Mouse (Mus musculus): ENCODE measurements around the gene Fndc9. TPM values are rescaled to one million over a fixed set of nuclear protein-coding genes. Genes with fewer than 3 reads are reported as not detected.

Fndc9 gene
- polyA plus RNA-seq, 1 experiment from 2014 or later = not detected

Other genes starting within 250 kb of the Fndc9 start
- gene Gm12166, start 183.2 kb upstream of the Fndc9 start, polyA plus RNA-seq (2014; fragmentation: Nextera tagmentation; extraction: Ambion mirVana) = 2.4 and 9.0 TPM in 2 replicates
- gene Adam19, start 179.5 kb upstream of the Fndc9 start, polyA plus RNA-seq (2014; fragmentation: Nextera tagmentation; extraction: Ambion mirVana) = 24.4 and 31.7 TPM in 2 replicates
- 12.2 and 18.2 TPM in 2 replicates for gene Nipal4, start 69.0 kb upstream of the Fndc9 start, polyA plus RNA-seq (2014; fragmentation: Nextera tagmentation; extraction: Ambion mirVana)
- gene Cyfip2, start 77.3 kb downstream of the Fndc9 start, polyA plus RNA-seq (2014; fragmentation: Nextera tagmentation; extraction: Ambion mirVana) = 5.6 and 5.7 TPM in 2 replicates
- 0.10 TPM in 1 of 2 replicates, not detected in the other for gene Itk, start 154.0 kb downstream of the Fndc9 start, polyA plus RNA-seq (2014; fragmentation: Nextera tagmentation; extraction: Ambion mirVana)
- gene Fam71b, start 161.0 kb downstream of the Fndc9 start, polyA plus RNA-seq (2014; fragmentation: Nextera tagmentation; extraction: Ambion mirVana) = 0.07 TPM in 1 of 2 replicates, not detected in the other
- gene Med7, start 201.4 kb downstream of the Fndc9 start, polyA plus RNA-seq (2014; fragmentation: Nextera tagmentation; extraction: Ambion mirVana) = 57.8 and 60.1 TPM in 2 replicates
- 0.31 and 0.33 TPM in 2 replicates for gene Havcr2, start 219.4 kb downstream of the Fndc9 start, polyA plus RNA-seq (2014; fragmentation: Nextera tagmentation; extraction: Ambion mirVana)